Mouse (Mus musculus) activated CD4-positive, CD25-positive, alpha-beta regulatory T cell (primary cell): ENCODE results near the gene Mpl. TPM values are rescaled to one million over a fixed set of nuclear protein-coding genes. Genes with fewer than 3 reads are reported as not detected.

ENCODE experiments used
- polyA plus RNA-seq, 2 experiments: library from polyadenylated mRNA; unstranded; fragments of 100-300 nt; shearing (Covaris generic); gene quantifications; one replicate each; pipeline ENCODE4 v1.2.1; 2017

The Mpl gene
- polyA plus RNA-seq = under 1 TPM; 0.11 to 0.17 TPM

GRCm38 (mm10) chr4:118457345-118457975 lies at the start of gene Mpl:
Mpl (minus strand) TSS chr4:118457513.

GRCm38 (mm10) chr4:118489717-118490132 lies 32.4 kb upstream of the Mpl start, which contains the start of gene Tie1:
Tie1 (minus strand) TSS chr4:118490061.

DNA sequence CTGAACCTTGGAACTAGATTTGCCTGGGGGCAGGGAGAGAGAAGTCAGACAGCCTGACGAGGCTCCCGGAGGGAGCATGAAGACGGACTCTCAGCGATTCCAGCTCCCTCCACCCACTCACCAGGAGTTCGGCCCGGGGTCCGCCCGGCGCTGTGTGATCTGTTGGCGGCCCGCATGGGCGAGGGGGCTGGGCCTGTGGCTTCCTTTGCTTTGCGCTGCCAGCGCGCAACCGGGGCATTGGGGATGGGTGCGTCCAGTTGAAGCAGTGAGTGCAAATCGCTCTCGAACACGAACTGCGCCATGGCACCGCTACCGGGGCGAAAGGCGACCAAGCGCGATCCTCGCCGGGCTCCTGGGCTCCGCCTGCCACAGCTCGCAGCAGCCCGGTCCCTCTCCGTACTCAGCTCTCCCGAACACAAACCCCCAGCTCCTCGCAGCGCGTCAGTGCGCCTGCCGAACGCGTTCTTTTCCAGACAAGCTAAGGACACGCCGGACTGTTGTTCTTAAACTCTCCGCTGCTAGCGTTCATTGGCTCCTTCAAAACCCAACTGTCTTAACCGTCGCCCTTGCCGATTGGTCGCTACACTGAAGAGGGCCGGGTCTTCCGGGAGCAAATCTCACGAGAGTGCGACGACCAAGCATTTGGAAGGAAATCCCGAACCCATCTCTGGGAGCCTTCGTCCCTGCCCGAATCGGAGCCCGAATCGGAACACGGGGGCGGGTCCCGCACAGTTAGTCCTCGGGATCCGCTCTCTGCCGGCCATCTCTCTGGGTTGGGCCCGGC lies 20.3 kb downstream of the Mpl start, which contains the start of gene Cdc20:
Gene Cdc20 (minus strand): TSS at position 533 of the 784 bp plus-strand sequence.

DNA sequence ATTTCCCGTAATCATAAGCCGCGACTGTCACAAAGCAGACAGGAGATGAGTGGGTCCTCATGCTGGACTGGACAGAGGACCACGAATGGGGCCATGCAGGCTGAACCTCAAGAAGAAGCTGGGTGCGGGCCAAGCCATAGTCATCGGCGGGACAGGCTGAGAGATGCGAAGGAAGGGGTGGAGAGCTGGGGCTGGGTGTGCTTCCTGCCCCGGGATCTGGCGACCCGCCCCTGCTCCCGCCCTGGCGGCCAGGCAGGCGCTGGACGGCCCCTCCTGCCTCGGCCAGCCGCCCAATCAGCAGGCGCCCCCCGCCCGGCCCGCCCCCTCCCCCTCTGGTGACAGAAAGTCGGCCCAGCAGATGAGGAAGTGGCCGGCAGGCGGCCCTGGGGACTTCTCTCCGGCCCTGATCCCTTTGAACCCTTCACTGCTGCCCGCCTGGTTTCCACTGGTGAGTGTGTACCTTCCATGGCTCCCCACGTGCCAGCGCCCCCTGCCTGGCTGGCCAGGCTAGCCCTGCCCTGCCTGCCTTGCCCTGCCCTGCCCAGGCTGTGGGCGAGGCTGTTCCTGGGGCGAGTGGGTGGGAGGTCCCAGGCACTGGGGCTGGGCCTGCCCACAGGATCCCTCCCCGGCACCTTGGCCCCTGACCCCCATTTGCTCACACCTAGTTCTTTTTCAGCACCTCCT lies 29.4 kb downstream of the Mpl start, which contains the start of gene Elovl1:
Gene Elovl1 (plus strand): TSS at position 326 of the 684 bp plus-strand sequence.

GRCm38 (mm10) chr4:118409142-118409900 lies 48.0 kb downstream of the Mpl start, which contains the start of the genes Szt2 and Med8:
Szt2 (minus strand) TSS chr4:118409273.
Med8 (plus strand) TSS chr4:118409337.

Other genes starting within 250 kb of the Mpl start
- 1 to 10 TPM in 1 of 2 experiments, under 1 TPM in 1; 0.13 to 2.1 TPM for gene Ptprf, start 166.1 kb downstream of the Mpl start, polyA plus RNA-seq
- 10 to 100 TPM; 10.9 to 11.1 TPM for gene Szt2, start 48.2 kb downstream of the Mpl start, polyA plus RNA-seq
- 100 to 1,000 TPM; 109 to 134 TPM for gene Med8, start 48.2 kb downstream of the Mpl start, polyA plus RNA-seq
- 100 to 1,000 TPM; 140 to 166 TPM for gene Elovl1, start 29.4 kb downstream of the Mpl start, polyA plus RNA-seq
- gene Cdc20, start 20.2 kb downstream of the Mpl start, polyA plus RNA-seq = 10 to 100 TPM; 25.7 to 25.9 TPM
- gene Tie1, start 32.5 kb upstream of the Mpl start, polyA plus RNA-seq = under 1 TPM in 1 of 2 experiments, not detected in 1; 0.10 TPM
- gene 2610528J11Rik, start 69.5 kb upstream of the Mpl start, polyA plus RNA-seq = not detected
- under 1 TPM in 1 of 2 experiments, not detected in 1; 0.33 TPM for gene Tmem125, start 86.5 kb upstream of the Mpl start, polyA plus RNA-seq
- under 1 TPM in 1 of 2 experiments, not detected in 1; 0.10 TPM for gene Cfap57, start 163.3 kb upstream of the Mpl start, polyA plus RNA-seq
- gene Ebna1bp2, start 163.3 kb upstream of the Mpl start, polyA plus RNA-seq = 100 to 1,000 TPM; 131 to 185 TPM
- not detected for gene Olfr62, start 201.4 kb upstream of the Mpl start, polyA plus RNA-seq
- gene Olfr1342, start 235.2 kb upstream of the Mpl start, polyA plus RNA-seq = under 1 TPM in 1 of 2 experiments, not detected in 1; 0.12 TPM
- gene Olfr1341, start 246.0 kb upstream of the Mpl start, polyA plus RNA-seq = under 1 TPM in 1 of 2 experiments, not detected in 1; 0.71 TPM